Mouse (Mus musculus) gastrocnemius, postnatal 10 days (tissue): Measurements from ENCODE around the gene Olfr1411. TPM values are rescaled to one million over a fixed set of nuclear protein-coding genes. Genes with fewer than 3 reads are reported as not detected.

Experiments
- DNase-seq: peaks from one replicate; pipeline ENCODE4 v3.0.0; 2021; ENCODE audit warnings: mixed read lengths
- total RNA-seq, 2 experiments: library from RNA; stranded (reverse); gene quantifications; 2 replicates each; pipeline ENCODE4 v1.2.3; 2021

Gene Olfr1411
- total RNA-seq, 2 experiments from 2014 or later = not detected

DNA sequence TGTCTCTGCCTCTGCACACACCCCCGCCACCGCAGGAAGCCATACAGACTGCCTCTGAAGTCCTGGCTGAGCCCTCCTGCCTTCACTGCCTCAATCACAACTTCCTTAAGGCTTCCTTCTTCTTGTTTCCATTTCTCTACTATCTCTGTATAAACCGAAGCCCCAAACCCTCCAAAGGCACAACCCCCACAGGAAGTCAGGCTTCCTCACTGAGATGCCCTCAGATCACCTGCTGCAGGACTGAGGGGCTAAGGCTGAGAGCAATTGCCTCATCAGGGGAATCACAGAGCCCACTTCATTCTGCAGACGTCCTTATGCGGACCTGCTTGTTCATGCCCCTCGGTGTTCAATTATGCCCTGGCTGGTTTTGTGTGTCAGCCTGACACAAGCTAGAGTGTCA, 46.2 kb downstream of the Olfr1411 start:
- DNase-seq = no peak

DNA sequence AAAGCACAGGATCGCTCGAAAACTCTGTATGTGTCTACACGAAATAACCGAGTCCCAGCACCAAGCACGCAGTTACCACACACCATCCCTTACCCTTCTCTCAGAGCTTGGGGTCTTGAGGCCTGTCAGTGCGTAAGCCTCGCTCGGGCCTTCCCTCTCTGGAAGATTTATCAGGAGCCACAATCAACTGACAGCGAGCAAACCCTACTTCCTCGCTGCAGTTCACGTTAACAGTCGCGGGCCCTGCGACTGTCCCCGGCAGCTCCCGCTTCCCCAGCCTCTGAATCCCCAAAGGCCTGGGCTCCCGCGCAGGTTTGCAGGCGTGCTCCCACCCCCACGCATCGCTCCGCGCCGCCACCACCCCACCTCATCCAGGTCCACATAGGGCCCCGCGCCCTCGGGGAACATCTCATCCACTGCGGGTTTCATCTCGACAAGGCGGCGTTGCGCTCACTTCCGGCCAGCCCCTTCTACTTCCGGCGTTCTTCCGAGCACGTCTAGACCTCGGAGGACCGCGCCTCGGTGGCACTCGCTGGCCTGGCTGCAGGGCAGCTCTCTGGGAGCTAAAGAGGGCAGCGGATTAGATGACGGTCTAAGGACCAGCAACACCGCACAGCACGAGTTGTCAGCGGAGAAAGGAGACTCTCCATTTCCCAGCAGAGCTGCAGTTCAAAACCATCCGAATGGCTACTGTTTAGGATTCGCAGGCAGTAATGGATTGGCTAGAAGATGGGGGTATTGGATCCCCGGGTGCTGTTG, 47.5 kb downstream of the Olfr1411 start, which contains the start of gene Cops9:
Gene Cops9 (minus strand): TSS at position 472 of the 759 bp plus-strand sequence.
- DNase-seq = peak; percentile 89

DNA sequence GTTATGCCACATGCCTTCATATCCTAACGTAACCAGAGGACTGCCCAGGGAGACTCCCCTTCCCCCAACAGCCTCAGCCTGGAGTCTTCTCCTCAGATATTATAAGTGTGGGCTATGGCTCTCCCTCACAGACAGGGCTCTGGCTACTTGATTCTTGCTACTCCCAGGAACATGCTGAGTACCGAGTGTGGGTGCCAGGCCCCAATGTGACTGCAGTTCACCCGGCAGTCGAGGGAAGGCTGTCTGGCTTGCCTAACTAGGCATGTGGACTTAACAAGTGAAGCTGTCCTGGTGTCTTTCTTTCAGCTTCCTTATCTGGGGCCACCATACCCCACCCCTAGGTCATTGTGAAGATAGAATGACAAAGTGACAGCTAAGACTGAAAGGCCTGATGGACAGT, 49.5 kb downstream of the Olfr1411 start:
- no peak for DNase-seq

DNA sequence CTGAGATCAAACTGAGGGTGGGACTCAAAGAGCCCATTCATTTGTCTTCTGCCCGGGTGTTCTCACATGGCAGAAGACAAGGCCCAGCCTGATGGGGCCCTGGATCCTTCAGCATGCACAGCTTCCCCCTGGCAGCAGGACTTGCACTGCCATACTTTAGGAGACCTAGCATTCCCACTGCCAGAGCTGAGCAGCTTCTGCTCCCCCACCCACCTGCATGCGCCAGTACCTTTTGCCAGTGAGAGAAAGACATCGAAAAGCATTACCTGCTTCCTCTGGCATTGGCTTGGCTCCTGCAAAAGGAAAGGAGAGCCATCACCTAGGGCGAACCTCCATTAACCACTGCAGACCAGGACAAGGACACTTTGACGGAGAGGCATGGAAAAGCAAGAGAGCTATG, 50.7 kb downstream of the Olfr1411 start:
- no peak for DNase-seq

DNA sequence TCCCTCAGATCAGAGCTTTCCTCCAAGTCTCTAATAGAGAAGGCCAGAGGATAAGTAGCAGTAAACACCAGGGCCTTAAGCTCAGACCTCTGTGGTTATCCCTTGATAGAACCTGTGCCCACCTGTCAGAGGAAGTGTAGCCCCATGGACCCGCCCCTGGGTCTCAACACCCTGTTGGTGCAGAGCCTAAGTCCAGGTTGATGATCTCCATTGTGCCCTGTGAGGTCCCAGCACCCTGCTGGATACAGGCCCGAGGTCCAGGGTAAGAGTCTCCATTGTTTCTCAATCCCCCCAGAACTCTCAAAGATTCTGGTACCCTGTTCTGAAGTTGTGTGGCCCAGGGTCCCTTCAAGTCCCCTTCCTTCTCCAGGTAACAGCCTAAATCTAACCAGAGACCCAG, 51.9 kb downstream of the Olfr1411 start:
- no peak for DNase-seq

DNA sequence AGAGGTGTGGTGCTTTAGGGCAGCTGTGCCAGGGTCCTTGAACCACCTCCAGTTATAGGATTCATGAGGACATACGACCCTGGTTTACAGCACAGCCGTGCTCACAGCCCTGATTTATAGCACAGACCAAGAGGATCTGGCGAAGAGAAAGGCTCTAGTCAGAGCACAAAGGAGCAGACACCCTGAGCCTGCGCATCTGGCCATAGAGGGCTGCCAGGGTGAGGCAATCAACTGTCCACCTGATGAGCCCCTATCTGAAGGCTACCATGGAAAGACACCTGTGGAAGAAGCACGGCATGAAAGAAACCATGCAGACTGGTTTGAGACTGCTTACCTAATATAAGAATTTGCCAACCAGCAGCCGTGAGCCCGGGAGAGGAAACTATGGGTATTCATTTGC, 52.4 kb downstream of the Olfr1411 start:
- no peak for DNase-seq

DNA sequence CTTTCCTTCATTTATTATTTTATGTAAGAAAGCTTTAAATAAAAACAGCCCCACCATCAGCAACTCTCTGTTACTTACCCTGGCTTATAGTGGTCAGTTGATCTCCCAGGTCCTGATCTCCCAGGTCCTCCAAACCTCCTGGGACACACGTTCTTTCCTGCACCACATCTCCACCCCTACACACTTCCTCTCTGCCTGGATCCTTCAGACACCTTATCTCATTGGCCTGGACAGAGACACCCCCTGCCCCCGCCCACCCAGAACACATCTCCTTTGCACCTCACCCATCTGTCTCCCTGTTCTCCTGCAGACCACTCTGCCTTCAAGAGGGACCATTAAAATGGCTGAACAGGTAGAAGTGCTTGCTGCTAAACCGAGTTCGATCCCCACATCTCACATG, 52.8 kb downstream of the Olfr1411 start:
- DNase-seq = no peak

Other genes with a start within 250 kb of the Olfr1411 start
- gene Ndufa10, start 120.6 kb upstream of the Olfr1411 start, total RNA-seq = 100 to 1,000 TPM; 379 to 385 TPM
- gene Olfr1416, start 109.3 kb upstream of the Olfr1411 start, total RNA-seq = not detected
- gene Olfr1415, start 98.3 kb upstream of the Olfr1411 start, total RNA-seq = not detected
- gene Olfr1414, start 75.8 kb upstream of the Olfr1411 start, total RNA-seq = not detected
- gene Olfr1413, start 23.1 kb upstream of the Olfr1411 start, total RNA-seq = not detected
- not detected for gene Olfr1412, start 8.6 kb upstream of the Olfr1411 start, total RNA-seq
- gene Olfr1410, start 11.4 kb downstream of the Olfr1411 start, total RNA-seq = not detected
- gene Olfr12, start 23.4 kb downstream of the Olfr1411 start, total RNA-seq = not detected
- 100 to 1,000 TPM; 257 to 268 TPM for gene Cops9, start 47.6 kb downstream of the Olfr1411 start, total RNA-seq
- under 1 TPM; 0.41 to 0.49 TPM for gene Otos, start 54.4 kb downstream of the Olfr1411 start, total RNA-seq
- 100 to 1,000 TPM; 276 to 282 TPM for gene Gpc1, start 237.2 kb downstream of the Olfr1411 start, total RNA-seq